Mouse (Mus musculus) thymus, adult 2 months (tissue): Measurements from ENCODE around the gene Ankrd6.

Experiments used
- CTCF ChIP-seq: fragments of 200-500 bp; IDR thresholded peaks from 2 replicates; pipeline ENCODE4 v1.5.1; 2012; ENCODE audit warnings: mild to moderate bottlenecking, control low read depth, low read length, moderate library complexity, borderline replicate concordance; ENCODE audit not compliant: control insufficient read depth, poor library complexity, insufficient read depth; ENCODE audit errors: extremely low read depth
- POLR2A ChIP-seq: fragments of 200-500 bp; IDR thresholded peaks from 2 replicates; pipeline ENCODE4 v1.6.1; 2012; ENCODE audit warnings: mild to moderate bottlenecking, low read length, control low read depth, moderate library complexity; ENCODE audit not compliant: control insufficient read depth, poor library complexity, insufficient read depth; ENCODE audit errors: extremely low read depth

DNA sequence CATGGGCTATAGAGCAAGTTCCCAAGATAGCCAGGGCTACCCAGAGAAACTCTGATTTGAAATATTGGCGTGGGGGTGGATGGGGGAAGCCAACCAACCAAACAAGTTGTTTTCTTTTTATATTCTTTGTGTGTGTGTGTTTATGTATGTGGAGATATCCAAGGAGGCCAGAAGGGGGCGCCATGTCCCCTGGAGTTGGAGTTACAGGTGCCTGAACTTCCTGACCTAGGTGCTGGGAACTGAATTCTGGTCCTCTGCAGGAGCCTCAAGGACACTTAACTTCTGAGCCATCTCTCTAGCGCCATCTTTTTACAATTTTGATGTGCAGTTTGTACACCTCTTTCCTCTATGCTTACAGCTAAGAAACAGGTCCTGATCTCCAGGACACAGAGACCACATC lies 43.5 kb upstream of the Ankrd6 start:
- TF ChIP-seq CTCF (no peak), POLR2A (no peak)
